Mouse (Mus musculus) intestine, embryonic 16.5 days (tissue): ENCODE results near the gene Lrrc8c. TPM values are rescaled to one million over a fixed set of nuclear protein-coding genes. Genes with fewer than 3 reads are reported as not detected.

Source experiments
- ATAC-seq: fragments of 200-750 bp; cut with Nextera tagmentation; 2 replicates; pipeline ENCODE4 v1.8.0; 2017; ENCODE audit warnings: moderate TSS enrichment, moderate library complexity
- H3K27ac ChIP-seq: fragments of 300-500 bp; sonication (generic); 2 replicates; pipeline ENCODE4 v1.5.1; 2014; ENCODE audit warnings: mild to moderate bottlenecking, low read length
- H3K27me3 ChIP-seq: fragments of 300-500 bp; sonication (generic); replicated peaks from 2 replicates; pipeline ENCODE4 v1.6.1; 2014; ENCODE audit warnings: low read length, control low read depth, mixed read lengths; ENCODE audit not compliant: control insufficient read depth, insufficient read depth
- H3K36me3 ChIP-seq: fragments of 300-500 bp; sonication (generic); 2 replicates; pipeline ENCODE4 v1.6.1; 2014; ENCODE audit warnings: low read length, control low read depth; ENCODE audit not compliant: control insufficient read depth, insufficient read depth
- H3K4me1 ChIP-seq: fragments of 300-500 bp; sonication (generic); 2 replicates; pipeline ENCODE4 v1.6.1; 2014; ENCODE audit warnings: low read length, control low read depth, mixed read lengths; ENCODE audit not compliant: control insufficient read depth, insufficient read depth
- H3K4me2 ChIP-seq: fragments of 300-500 bp; sonication (generic); 2 replicates; pipeline ENCODE4 v1.6.1; 2014; ENCODE audit warnings: low read depth, low read length, control low read depth
- H3K4me3 ChIP-seq: fragments of 300-500 bp; sonication (generic); 2 replicates; pipeline ENCODE4 v1.5.1; 2014; ENCODE audit warnings: mild to moderate bottlenecking, low read length
- H3K9ac ChIP-seq: fragments of 300-500 bp; sonication (generic); 2 replicates; pipeline ENCODE4 v1.6.1; 2014; ENCODE audit warnings: low read depth, low read length
- H3K9me3 ChIP-seq: fragments of 300-500 bp; sonication (generic); 2 replicates; pipeline ENCODE4 v1.6.1; 2016; ENCODE audit warnings: low read length, control low read depth; ENCODE audit not compliant: control insufficient read depth
- WGBS: fragments of 180-500 bp; shearing (Covaris S2); extraction: QIAGEN DNeasy Blood & Tissue Kit; methylation state at CpG from one replicate; pipeline ENCODE4 v1.1.7; 2014; 5-methylcytosine and 5-hydroxymethylcytosine counted together
- polyA plus RNA-seq: library from polyadenylated mRNA; unstranded; fragments of >200 nt; fragmentation: Nextera tagmentation; extraction: Ambion mirVana; gene quantifications from 2 replicates; pipeline ENCODE4 v1.2.1, GENCODE M21; 2015

The Lrrc8c gene
- polyA plus RNA-seq, 1 experiment from 2014 or later, result 12.0 TPM

DNA sequence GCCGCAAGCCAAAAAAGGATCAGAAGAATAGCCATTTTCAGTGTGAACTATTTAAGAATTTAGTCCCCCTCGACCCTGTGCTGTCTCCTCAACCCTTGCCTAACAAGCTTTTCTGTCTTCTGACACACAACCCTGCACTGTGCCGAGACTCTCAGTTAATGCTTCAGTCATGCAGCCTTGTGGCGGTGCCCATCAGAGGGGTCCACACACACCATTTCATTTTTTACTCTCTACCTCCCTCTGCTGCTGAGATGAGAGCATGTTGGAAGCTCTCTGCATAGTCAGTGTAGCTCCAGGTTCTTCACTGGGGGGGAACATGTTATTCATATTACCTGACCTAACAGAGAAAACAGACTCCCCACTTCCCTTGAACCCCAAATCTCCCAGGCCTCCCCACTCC is 27.8 kb upstream of the Lrrc8c start:
- Histone ChIP-seq H3K4me1 (peaks cover 5% of the 10 kb centered on the region; the same call in 1 of the 2 replicates), H3K9me3 (no peaks in the 10 kb centered on the region), H3K36me3 (no peaks in the 10 kb centered on the region), H3K9ac (no peak overlapping the region), H3K27me3 (no peaks in the 10 kb centered on the region), H3K27ac (no peak overlapping the region), H3K4me2 (no peak overlapping the region), H3K4me3 (no peak overlapping the region)
- ATAC-seq, result no peak
- 55% methylated on average over 4 of the region's 4 CpGs for WGBS

DNA sequence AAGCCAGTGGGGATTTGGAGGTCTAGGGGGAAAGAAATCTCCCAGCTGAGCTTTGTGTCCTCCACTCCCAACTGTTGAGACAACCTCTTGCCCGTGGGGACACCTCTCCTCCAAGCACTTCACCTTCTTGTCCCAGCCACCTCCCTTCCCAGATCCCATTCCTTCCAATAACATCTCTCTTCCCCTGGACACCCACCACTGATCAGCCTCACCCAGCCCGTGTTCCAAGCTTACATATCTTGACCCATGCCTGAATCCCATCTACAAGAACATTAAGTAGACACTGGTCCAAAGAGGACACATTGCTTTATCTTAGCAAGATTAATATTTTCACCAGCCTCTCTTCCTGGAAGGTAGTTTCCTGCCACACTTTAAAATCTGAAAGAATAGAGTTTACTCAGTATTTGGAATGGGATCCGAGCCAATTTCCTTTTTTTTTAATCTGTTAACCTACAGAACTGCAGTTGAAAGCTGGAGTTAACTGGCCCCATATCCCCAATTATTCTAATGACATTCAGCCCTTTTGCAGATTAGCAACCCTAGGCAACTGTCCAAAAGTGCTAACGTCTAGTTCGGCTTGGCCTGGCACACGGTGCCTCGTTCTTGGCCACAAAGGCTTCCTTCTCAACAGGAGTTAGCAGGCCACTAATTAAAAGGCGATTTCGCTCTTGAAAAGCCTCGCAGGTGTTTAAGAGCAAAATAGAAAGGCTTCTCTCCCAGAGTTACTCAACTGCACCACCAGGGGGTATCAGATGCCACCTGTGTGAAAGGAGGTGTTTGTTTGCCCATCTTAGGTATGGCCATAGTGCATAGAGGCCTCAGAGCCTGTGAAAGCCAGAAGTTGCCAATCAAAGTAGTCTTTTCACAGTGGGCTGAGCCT is 26.6 kb upstream of the Lrrc8c start:
- Histone ChIP-seq H3K4me3 (no peak overlapping the region), H3K4me2 (no peak overlapping the region), H3K36me3 (no peaks in the 10 kb centered on the region), H3K9me3 (no peaks in the 10 kb centered on the region), H3K4me1 (peaks cover 5% of the 10 kb centered on the region; the same call in 1 of the 2 replicates), H3K9ac (no peak overlapping the region), H3K27me3 (no peaks in the 10 kb centered on the region), H3K27ac (no peak overlapping the region)
- 53% methylated on average over 10 of the region's 10 CpGs for WGBS
- no peak; the same call in 1 of the 2 replicates for ATAC-seq

DNA sequence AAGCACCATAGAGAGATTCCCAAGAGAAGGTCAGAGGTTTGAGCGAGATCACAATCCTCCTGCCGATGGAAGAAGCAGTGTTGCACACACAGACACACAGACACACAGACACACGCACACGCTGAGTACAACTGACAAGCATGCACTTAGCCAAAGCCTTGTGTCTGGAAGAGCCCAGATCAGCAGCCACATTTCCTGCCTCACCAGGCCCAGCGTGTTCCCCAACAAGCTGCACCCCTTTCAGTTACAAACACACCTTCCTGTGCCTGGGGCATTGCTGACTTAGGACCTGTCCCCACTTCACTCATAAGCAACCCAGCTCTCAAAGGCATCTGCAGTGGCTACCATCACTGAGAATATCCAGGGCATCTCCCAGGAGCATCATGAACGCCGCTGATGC is 25.8 kb upstream of the Lrrc8c start:
- no peak for ATAC-seq
- H3K9me3 ChIP-seq, result no peaks in the 10 kb centered on the region
- 89% methylated on average over 7 of the region's 7 CpGs for WGBS
- H3K4me3 ChIP-seq, result no peak overlapping the region
- H3K27ac ChIP-seq, result no peak overlapping the region
- peaks cover 5% of the 10 kb centered on the region; the same call in 1 of the 2 replicates for H3K4me1 ChIP-seq
- H3K9ac ChIP-seq, result no peak overlapping the region
- H3K27me3 ChIP-seq, result no peaks in the 10 kb centered on the region
- no peak overlapping the region for H3K4me2 ChIP-seq
- H3K36me3 ChIP-seq, result no peaks in the 10 kb centered on the region

DNA sequence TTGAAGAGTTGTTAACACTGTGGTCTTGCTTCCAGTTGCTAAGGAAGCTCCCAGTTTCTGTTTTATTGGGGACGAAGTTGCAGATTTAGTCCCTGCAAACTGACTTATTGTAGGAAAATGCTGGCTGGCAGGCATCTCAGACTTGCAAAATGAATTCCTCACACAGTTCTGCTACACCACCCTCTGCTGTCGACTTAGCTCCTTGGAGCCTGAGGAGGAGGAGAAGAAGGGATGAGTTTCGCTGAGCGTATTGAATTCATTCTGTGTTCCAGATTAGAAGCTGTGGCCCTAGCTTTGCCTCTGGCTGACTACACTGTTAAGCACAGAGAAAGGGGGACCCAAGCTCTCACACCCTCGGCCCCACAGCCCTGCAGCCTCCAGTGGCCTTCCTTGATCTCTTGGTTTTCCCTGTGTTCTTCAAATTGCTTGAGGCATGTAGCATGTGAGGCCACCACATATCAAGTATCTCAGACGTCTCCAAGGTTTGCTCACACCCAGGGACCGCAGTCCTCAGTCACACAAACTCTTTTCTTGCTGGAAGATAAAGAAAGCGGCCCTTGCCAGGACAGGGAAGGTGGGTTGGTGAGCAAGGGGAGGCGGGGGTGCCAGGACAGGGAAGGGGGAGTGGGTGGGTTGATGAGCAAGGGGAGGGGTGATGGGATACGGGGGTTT is 24.8 kb upstream of the Lrrc8c start:
- WGBS, result 58% methylated on average over 10 of the region's 10 CpGs
- no peak overlapping the region for H3K9ac ChIP-seq
- H3K27me3 ChIP-seq, result no peaks in the 10 kb centered on the region
- H3K36me3 ChIP-seq, result no peaks in the 10 kb centered on the region
- H3K4me2 ChIP-seq, result no peak overlapping the region
- no peak for ATAC-seq
- no peak overlapping the region for H3K27ac ChIP-seq
- H3K4me1 ChIP-seq, result peaks cover 5% of the 10 kb centered on the region; the same call in 1 of the 2 replicates
- H3K9me3 ChIP-seq, result no peaks in the 10 kb centered on the region
- no peak overlapping the region for H3K4me3 ChIP-seq

DNA sequence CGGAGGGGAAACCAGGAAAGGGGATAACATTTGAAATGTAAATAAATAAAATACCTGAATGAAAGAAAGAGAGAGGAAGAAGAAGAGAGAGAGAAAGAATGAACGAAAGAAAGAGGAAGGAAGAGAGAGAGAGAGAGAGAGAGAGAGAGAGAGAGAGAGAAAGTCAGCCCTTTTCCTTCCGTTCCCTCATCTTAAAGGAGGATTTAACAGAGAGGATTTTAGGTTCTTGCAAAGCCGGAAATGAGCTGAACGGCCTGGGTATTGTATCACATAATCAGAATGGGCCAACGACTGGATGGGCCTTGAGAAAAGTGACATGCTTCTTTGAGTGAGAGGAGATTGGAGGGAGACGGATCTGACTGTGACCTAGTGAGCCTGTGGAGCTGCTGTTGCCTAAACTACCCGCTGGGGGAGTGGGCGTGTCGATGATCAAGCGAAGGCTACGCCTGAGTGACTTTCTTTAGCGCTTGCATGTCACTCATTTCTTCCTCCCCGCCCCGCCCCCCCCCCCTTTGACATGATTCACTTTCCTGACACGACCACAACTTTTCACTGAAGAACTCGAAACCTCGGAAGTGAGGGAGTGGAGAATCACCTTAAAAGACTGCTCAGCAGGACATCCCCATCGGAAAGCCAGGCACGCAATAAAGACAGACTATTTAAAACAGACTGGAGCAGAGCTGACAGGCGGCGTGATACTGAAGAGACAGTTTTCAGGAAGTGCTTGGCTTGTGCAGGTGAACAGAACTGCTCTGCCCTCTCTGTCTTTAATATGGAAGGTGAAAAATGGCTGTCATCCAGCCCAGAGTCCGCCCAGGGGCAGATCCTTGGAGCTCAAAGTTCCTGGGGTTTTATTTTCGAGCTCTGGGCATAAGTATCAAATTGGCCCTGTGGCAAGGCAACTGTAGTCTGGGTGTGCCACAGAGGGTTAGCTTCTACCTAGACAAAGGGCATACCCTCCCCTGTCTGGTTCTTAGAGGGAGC is 24.0 kb upstream of the Lrrc8c start:
- peak; percentile 88 for ATAC-seq
- Histone ChIP-seq H3K4me1 (peaks cover 5% of the 10 kb centered on the region; the same call in 1 of the 2 replicates), H3K27me3 (no peaks in the 10 kb centered on the region), H3K36me3 (no peaks in the 10 kb centered on the region), H3K9ac (0 out of 2 replicates have a peak overlapping the region, but pooled peaks have one; percentile 17), H3K27ac (no peak overlapping the region), H3K9me3 (no peaks in the 10 kb centered on the region), H3K4me2 (peak overlapping the region; percentile 61), H3K4me3 (peak overlapping the region; percentile 33)
- 9% methylated on average over 24 of the region's 24 CpGs for WGBS

GRCm38 (mm10) chr5:105496133-105496532 is 23.1 kb upstream of the Lrrc8c start:
- no peak for ATAC-seq
- H3K9me3 ChIP-seq, result no peaks in the 10 kb centered on the region
- no peaks in the 10 kb centered on the region for H3K27me3 ChIP-seq
- H3K4me2 ChIP-seq, result no peak overlapping the region
- H3K36me3 ChIP-seq, result no peaks in the 10 kb centered on the region
- peaks cover 5% of the 10 kb centered on the region; the same call in 1 of the 2 replicates for H3K4me1 ChIP-seq
- H3K27ac ChIP-seq, result no peak overlapping the region
- H3K4me3 ChIP-seq, result no peak overlapping the region
- no peak overlapping the region for H3K9ac ChIP-seq
- WGBS, result 88% methylated on average over 4 of the region's 4 CpGs

GRCm38 (mm10) chr5:105496586-105496985 is 22.6 kb upstream of the Lrrc8c start:
- ATAC-seq, result no peak
- Histone ChIP-seq H3K36me3 (no peaks in the 10 kb centered on the region), H3K9ac (no peak overlapping the region), H3K4me3 (no peak overlapping the region), H3K27ac (no peak overlapping the region), H3K4me1 (peaks cover 5% of the 10 kb centered on the region; the same call in 1 of the 2 replicates), H3K9me3 (no peaks in the 10 kb centered on the region), H3K4me2 (no peak overlapping the region), H3K27me3 (no peaks in the 10 kb centered on the region)
- WGBS, result 80% methylated on average over 7 of the region's 7 CpGs

DNA sequence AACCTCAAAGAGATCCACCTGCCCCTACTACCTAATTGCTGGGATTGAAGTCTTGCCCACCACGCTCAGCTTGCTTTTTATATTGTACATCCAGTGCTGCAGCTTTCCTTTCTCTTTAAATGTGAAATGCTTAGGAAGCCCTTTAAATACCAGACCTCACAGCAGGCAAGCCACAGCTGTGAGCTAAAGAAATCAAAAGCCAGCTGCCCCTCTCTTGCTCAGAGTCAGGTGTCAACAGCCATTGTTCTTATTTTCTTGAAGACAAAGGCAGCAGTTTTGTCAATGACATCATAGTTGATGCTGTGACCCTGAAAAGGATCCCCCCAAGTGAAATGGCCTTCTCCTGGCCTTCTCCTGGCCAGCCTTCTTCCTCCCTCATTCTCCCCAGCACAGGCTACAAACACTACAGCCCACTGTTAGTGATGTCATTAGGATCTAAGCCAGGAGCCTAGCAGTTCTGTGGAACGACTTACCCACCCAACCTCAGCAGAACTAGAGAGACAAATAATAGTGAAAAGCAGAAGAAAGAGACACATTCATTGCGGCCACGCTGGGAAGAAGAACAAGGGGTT is 20.7 kb upstream of the Lrrc8c start:
- Histone ChIP-seq H3K4me1 (peaks cover 5% of the 10 kb centered on the region; the same call in 1 of the 2 replicates), H3K9ac (no peak overlapping the region), H3K36me3 (no peaks in the 10 kb centered on the region), H3K4me2 (no peak overlapping the region), H3K27ac (no peak overlapping the region), H3K9me3 (no peaks in the 10 kb centered on the region; the same call in 1 of the 2 replicates), H3K27me3 (no peaks in the 10 kb centered on the region), H3K4me3 (no peak overlapping the region)
- WGBS, result 53% methylated on average over 4 of the region's 4 CpGs
- no peak for ATAC-seq
